Mouse (Mus musculus): ENCODE results near the gene Ndufa4l2.

DNA sequence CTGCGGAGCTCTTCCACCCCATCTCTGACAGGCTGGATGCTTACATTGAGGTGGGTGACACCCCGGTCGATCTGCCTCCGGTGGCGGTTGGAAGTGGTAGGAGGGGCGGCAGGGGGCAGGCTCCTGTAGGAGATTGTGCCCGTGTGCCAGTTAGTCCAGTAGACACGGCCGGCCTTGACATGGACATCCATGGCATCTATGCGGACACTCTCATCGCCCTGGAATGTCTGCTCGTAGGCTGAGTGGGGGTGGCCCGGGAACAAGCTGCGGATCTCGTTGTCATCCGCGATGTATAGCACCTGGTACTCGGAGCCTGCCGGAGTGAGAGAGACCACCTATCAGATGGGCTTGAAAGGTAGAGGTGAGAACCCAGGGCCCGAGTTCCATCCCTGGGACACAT lies 29.6 kb downstream of the Ndufa4l2 start:
- no peak for TF ChIP-seq GATA1 (IDR thresholded peaks at IDR 0.05; ENCODE audit: low read length)
- no peak for TF ChIP-seq TAL1 (IDR thresholded peaks at IDR 0.05; ENCODE audit: low read length)
